ENCODE assay signal across 19 mouse cellular contexts in genomic region chr3:102980349-102980736, GRCm38 (mm10). TPM values are rescaled to one million over a fixed set of nuclear protein-coding genes. Genes with fewer than 3 reads are reported as not detected.
A peak's percentile ranks its signal among the peaks of the same experiment; 100 is the strongest.
DNase-seq lines count a peak whose midpoint lies in the region; ATAC-seq and TF ChIP-seq lines count a peak whose summit lies in the region.
"Had no signal": no experiment of that assay in that cellular context is flagged by ENCODE, and none has a peak within 500 bp of the region (broad histone marks: within the 10 kb centered on the region; RNA-seq: fewer than 3 reads in every experiment).

No protein-coding gene starts in this region.

- H3K36me3 ChIP-seq in heart, embryonic 13.5 days = no peaks in the 10 kb centered on the region
- H3K36me3 ChIP-seq in heart, embryonic 10.5 days = no peaks in the 10 kb centered on the region
- H3K36me3 ChIP-seq in forebrain, embryonic 16.5 days (ENCODE audit: control insufficient read depth, insufficient read depth) = no peaks in the 10 kb centered on the region
- H3K36me3 ChIP-seq in midbrain, embryonic 10.5 days = no peaks in the 10 kb centered on the region
- H3K36me3 ChIP-seq in neural tube, embryonic 14.5 days (ENCODE audit: control insufficient read depth, insufficient read depth, low read length) = no peaks in the 10 kb centered on the region
- H3K36me3 ChIP-seq: liver, embryonic 13.5 days had no signal

- no peaks in the 10 kb centered on the region for H3K9me3 ChIP-seq in heart, embryonic 13.5 days
- H3K9me3 ChIP-seq in heart, embryonic 10.5 days = no peaks in the 10 kb centered on the region
- no peaks in the 10 kb centered on the region for H3K9me3 ChIP-seq in forebrain, embryonic 16.5 days (ENCODE audit: control insufficient read depth, low read length)
- no peaks in the 10 kb centered on the region for H3K9me3 ChIP-seq in midbrain, embryonic 10.5 days (replicated peaks)
- H3K9me3 ChIP-seq in neural tube, embryonic 14.5 days (ENCODE audit: control insufficient read depth, low read length) = no peaks in the 10 kb centered on the region
- H3K9me3 ChIP-seq: liver, embryonic 13.5 days had no signal

- no peak overlapping the region for H3K4me3 ChIP-seq in heart, embryonic 13.5 days
- no peak overlapping the region for H3K4me3 ChIP-seq in heart, embryonic 10.5 days
- H3K4me3 ChIP-seq in forebrain, embryonic 16.5 days (replicated peaks; ENCODE audit: low read length) = peak overlapping the region; percentile 12
- peak overlapping the region; percentile 40 for H3K4me3 ChIP-seq in midbrain, embryonic 10.5 days
- no peak overlapping the region for H3K4me3 ChIP-seq in neural tube, embryonic 14.5 days (ENCODE audit: low read depth, low read length)
- H3K4me3 ChIP-seq in left cerebral cortex, adult 2 months = no peak overlapping the region
- H3K4me3 ChIP-seq: erythroblast, embryonic 14.5 days; liver, embryonic 13.5 days had no signal

- no peaks in the 10 kb centered on the region for H3K27me3 ChIP-seq in heart, embryonic 13.5 days (replicated peaks)
- H3K27me3 ChIP-seq in heart, embryonic 10.5 days (ENCODE audit: insufficient read depth, poor library complexity, severe bottlenecking) = no peaks in the 10 kb centered on the region
- H3K27me3 ChIP-seq in forebrain, embryonic 16.5 days (replicated peaks; ENCODE audit: control insufficient read depth, insufficient read depth, low read length) = no peaks in the 10 kb centered on the region
- no peaks in the 10 kb centered on the region for H3K27me3 ChIP-seq in midbrain, embryonic 10.5 days (ENCODE audit: low read depth, poor library complexity, severe bottlenecking)
- no peaks in the 10 kb centered on the region for H3K27me3 ChIP-seq in neural tube, embryonic 14.5 days (ENCODE audit: control insufficient read depth, insufficient read depth, low read length)
- H3K27me3 ChIP-seq: liver, embryonic 13.5 days had no signal

- DNase-seq in heart, embryonic 10.5 days (ENCODE audit: low spot score) = no peak
- no peak for DNase-seq in midbrain, embryonic 10.5 days (ENCODE audit: low spot score)
- DNase-seq in thymus, postnatal 4 days = no peak
- no peak for DNase-seq in left cerebral cortex, adult 2 months (ENCODE audit: extremely low spot score in 1 of 2, low spot score in 2 of 2)
- DNase-seq in thymus, postnatal 25 days = no peak
- DNase-seq: cerebellum, adult 2 months; heart, postnatal 4 days; liver, embryonic 13.5 days; lung, postnatal 14 days had no signal

- WGBS in heart, embryonic 13.5 days = 46% methylated on average over 3 of the region's 3 CpGs
- 66% methylated on average over 3 of the region's 3 CpGs for WGBS in heart, embryonic 10.5 days
- 16% methylated on average over 3 of the region's 3 CpGs for WGBS in forebrain, embryonic 16.5 days
- 39% methylated on average over 3 of the region's 3 CpGs for WGBS in midbrain, embryonic 10.5 days
- WGBS in neural tube, embryonic 14.5 days = 24% methylated on average over 3 of the region's 3 CpGs

- H3K27ac ChIP-seq in heart, embryonic 13.5 days (replicated peaks) = no peak overlapping the region
- no peak overlapping the region for H3K27ac ChIP-seq in heart, embryonic 10.5 days
- peak overlapping the region; percentile 78 for H3K27ac ChIP-seq in forebrain, embryonic 16.5 days (ENCODE audit: low read length)
- peak overlapping the region; percentile 84 for H3K27ac ChIP-seq in midbrain, embryonic 10.5 days (replicated peaks)
- peak overlapping the region; percentile 78 for H3K27ac ChIP-seq in neural tube, embryonic 14.5 days (ENCODE audit: low read depth, low read length)
- H3K27ac ChIP-seq in left cerebral cortex, adult 2 months = no peak overlapping the region
- H3K27ac ChIP-seq: liver, embryonic 13.5 days had no signal

- no peak for ATAC-seq in heart, embryonic 13.5 days (ENCODE audit: extremely low read depth, insufficient number of reproducible peaks, low FRiP score, low TSS enrichment)
- ATAC-seq in forebrain, embryonic 16.5 days = peak; percentile 43; the same call in 1 of the 2 replicates
- no peak for ATAC-seq in neural tube, embryonic 14.5 days (ENCODE audit: low read depth)
- ATAC-seq: Patski had no signal

- H3K9ac ChIP-seq in heart, embryonic 13.5 days = no peak overlapping the region
- peak overlapping the region; percentile 47 for H3K9ac ChIP-seq in forebrain, embryonic 16.5 days (replicated peaks; ENCODE audit: low read depth, low read length)
- peak overlapping the region; percentile 43; the same call in 1 of the 2 replicates for H3K9ac ChIP-seq in neural tube, embryonic 14.5 days (replicated peaks; ENCODE audit: low read depth, low read length)
- H3K9ac ChIP-seq: liver, embryonic 13.5 days had no signal

- intact Hi-C loops in left cerebral cortex, adult 2 months (cut with DNase I) = no loop called here

- H3K4me2 ChIP-seq in heart, embryonic 13.5 days = peak overlapping the region; percentile 38
- H3K4me2 ChIP-seq in forebrain, embryonic 16.5 days (ENCODE audit: low read length) = peak overlapping the region; percentile 46
- H3K4me2 ChIP-seq in neural tube, embryonic 14.5 days (ENCODE audit: low read depth, low read length) = peak overlapping the region; percentile 19; the same call in 1 of the 2 replicates
- H3K4me2 ChIP-seq: liver, embryonic 13.5 days had no signal

- 0 out of 2 replicates have a peak, but pooled peaks cover 6% of the 10 kb centered on the region for H3K4me1 ChIP-seq in heart, embryonic 13.5 days
- peaks cover 6% of the 10 kb centered on the region; the same call in 1 of the 2 replicates for H3K4me1 ChIP-seq in heart, embryonic 10.5 days
- peaks cover 7% of the 10 kb centered on the region for H3K4me1 ChIP-seq in forebrain, embryonic 16.5 days (replicated peaks; ENCODE audit: control insufficient read depth, insufficient read depth, low read length)
- peaks cover 47% of the 10 kb centered on the region for H3K4me1 ChIP-seq in midbrain, embryonic 10.5 days
- 0 out of 2 replicates have a peak, but pooled peaks cover 4% of the 10 kb centered on the region for H3K4me1 ChIP-seq in neural tube, embryonic 14.5 days (ENCODE audit: control insufficient read depth, insufficient read depth, low read length)
- H3K4me1 ChIP-seq: liver, embryonic 13.5 days had no signal

- no peak for TF ChIP-seq CTCF in left cerebral cortex, adult 2 months (IDR thresholded peaks at IDR 0.05)

RNA-seq across cellular contexts. Expression of gene Sike1, which starts 15.2 kb away (rescaled TPM):
- polyA plus RNA-seq in heart, embryonic 13.5 days (2015; fragmentation: Nextera tagmentation; extraction: Ambion mirVana) = 64.5 and 70.0 TPM in 2 replicates
- polyA plus RNA-seq in heart, embryonic 10.5 days (2016; fragmentation: Nextera tagmentation; extraction: Ambion mirVana) = 67.2 and 72.1 TPM in 2 replicates
- polyA plus RNA-seq in forebrain, embryonic 16.5 days (2015; fragmentation: Nextera tagmentation; extraction: Ambion mirVana) = 53.1 and 58.9 TPM in 2 replicates
- polyA plus RNA-seq in midbrain, embryonic 10.5 days (2016; fragmentation: Nextera tagmentation; extraction: Ambion mirVana) = 81.3 and 92.9 TPM in 2 replicates
- polyA plus RNA-seq in neural tube, embryonic 14.5 days (2014; fragmentation: Nextera tagmentation; extraction: Ambion mirVana) = 68.8 and 72.7 TPM in 2 replicates
- total RNA-seq in left cerebral cortex, adult 2 months (2021) = 10 to 100 TPM; 69.9 to 78.3 TPM

RNA-seq across cellular contexts. Expression of gene Nr1h5, which starts 16.4 kb away (rescaled TPM):
- polyA plus RNA-seq in heart, embryonic 13.5 days (2015; fragmentation: Nextera tagmentation; extraction: Ambion mirVana) = 0.17 and 0.36 TPM in 2 replicates
- polyA plus RNA-seq in heart, embryonic 10.5 days (2016; fragmentation: Nextera tagmentation; extraction: Ambion mirVana) = 0.16 and 5.2 TPM in 2 replicates
- not detected in 2 replicates for polyA plus RNA-seq in forebrain, embryonic 16.5 days (2015; fragmentation: Nextera tagmentation; extraction: Ambion mirVana)
- polyA plus RNA-seq in midbrain, embryonic 10.5 days (2016; fragmentation: Nextera tagmentation; extraction: Ambion mirVana) = 0.05 and 0.24 TPM in 2 replicates
- 0.13 TPM in 1 of 2 replicates, not detected in the other for polyA plus RNA-seq in neural tube, embryonic 14.5 days (2014; fragmentation: Nextera tagmentation; extraction: Ambion mirVana)
- total RNA-seq in left cerebral cortex, adult 2 months (2021) = not detected
- total RNA-seq: heart, postnatal 4 days; layer of hippocampus, adult 8-10 months; left cerebral cortex, postnatal 25 days had no signal
- polyA plus RNA-seq: cerebellum, adult 2 months; erythroblast, embryonic 14.5 days; thymus, postnatal 0 days had no signal

RNA-seq across cellular contexts. Expression of gene Csde1, which starts 39.9 kb away (rescaled TPM):
- 249 and 271 TPM in 2 replicates for polyA plus RNA-seq in heart, embryonic 13.5 days (2015; fragmentation: Nextera tagmentation; extraction: Ambion mirVana)
- 352 and 387 TPM in 2 replicates for polyA plus RNA-seq in heart, embryonic 10.5 days (2016; fragmentation: Nextera tagmentation; extraction: Ambion mirVana)
- 465 and 523 TPM in 2 replicates for polyA plus RNA-seq in forebrain, embryonic 16.5 days (2015; fragmentation: Nextera tagmentation; extraction: Ambion mirVana)
- polyA plus RNA-seq in midbrain, embryonic 10.5 days (2016; fragmentation: Nextera tagmentation; extraction: Ambion mirVana) = 448 and 507 TPM in 2 replicates
- 454 and 498 TPM in 2 replicates for polyA plus RNA-seq in neural tube, embryonic 14.5 days (2014; fragmentation: Nextera tagmentation; extraction: Ambion mirVana)
- 100 to 1,000 TPM; 216 to 245 TPM for total RNA-seq in left cerebral cortex, adult 2 months (2021)

RNA-seq across cellular contexts. Expression of gene Sycp1, which starts 44.4 kb away (rescaled TPM):
- polyA plus RNA-seq in heart, embryonic 13.5 days (2015; fragmentation: Nextera tagmentation; extraction: Ambion mirVana) = not detected in 2 replicates
- not detected in 2 replicates for polyA plus RNA-seq in heart, embryonic 10.5 days (2016; fragmentation: Nextera tagmentation; extraction: Ambion mirVana)
- polyA plus RNA-seq in forebrain, embryonic 16.5 days (2015; fragmentation: Nextera tagmentation; extraction: Ambion mirVana) = not detected in 2 replicates
- not detected in 2 replicates for polyA plus RNA-seq in midbrain, embryonic 10.5 days (2016; fragmentation: Nextera tagmentation; extraction: Ambion mirVana)
- not detected in 2 replicates for polyA plus RNA-seq in neural tube, embryonic 14.5 days (2014; fragmentation: Nextera tagmentation; extraction: Ambion mirVana)
- total RNA-seq in left cerebral cortex, adult 2 months (2021) = not detected
- total RNA-seq: heart, postnatal 4 days; layer of hippocampus, adult 8-10 months; left cerebral cortex, postnatal 25 days had no signal
- polyA plus RNA-seq: brain, embryonic 14.5 days; erythroblast, embryonic 14.5 days; kidney, embryonic 16.5 days; Patski; thymus, postnatal 0 days had no signal

Comparison
In these comparisons a context has a peak if more than half of its experiments do, and no peak if none do; other contexts are left out.
1. H3K27ac ChIP-seq: peak in forebrain, embryonic 16.5 days (single experiment), midbrain, embryonic 10.5 days (single experiment) and neural tube, embryonic 14.5 days (single experiment); none in heart, embryonic 13.5 days (single experiment), heart, embryonic 10.5 days (single experiment) and left cerebral cortex, adult 2 months (single experiment).
2. H3K4me3 ChIP-seq: peak in forebrain, embryonic 16.5 days (single experiment) and midbrain, embryonic 10.5 days (single experiment); none in heart, embryonic 13.5 days (single experiment), heart, embryonic 10.5 days (single experiment), neural tube, embryonic 14.5 days (single experiment) and left cerebral cortex, adult 2 months (single experiment).
3. Peak in every context shown above with its lines, with median percentiles within 50 percentile points of each other: H3K4me2 ChIP-seq.